Mouse (Mus musculus) E14TG2a.4 (cell line): ENCODE measurements around the gene Rfx1.

Source experiments
- CTCF ChIP-seq: conservative IDR thresholded peaks from 2 replicates; pipeline ENCODE4 v1.5.1; 2014; ENCODE audit warnings: low read length
- NANOG ChIP-seq: IDR thresholded peaks from 2 replicates; pipeline ENCODE4 v1.6.1; 2014; ENCODE audit warnings: borderline replicate concordance, low read length, mixed read lengths

DNA sequence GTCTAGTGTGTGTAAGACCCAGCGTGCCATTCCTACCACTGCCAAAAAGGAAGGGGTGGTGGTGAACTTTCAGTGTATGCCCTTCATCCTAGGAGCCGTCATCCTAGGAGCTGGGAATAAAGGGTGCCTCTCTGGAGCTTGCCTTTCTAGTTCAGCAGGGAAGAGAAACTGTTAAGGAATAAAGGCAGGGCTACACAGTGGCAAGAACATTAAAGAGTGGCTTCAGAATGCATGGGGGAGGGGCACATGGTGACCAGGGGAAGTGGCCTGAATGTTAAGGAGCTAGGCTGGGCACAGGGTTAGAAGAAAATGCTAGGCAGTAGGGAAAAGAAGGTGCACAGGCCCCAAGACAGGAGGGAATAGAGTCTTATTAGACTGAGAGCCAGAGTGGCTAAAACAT lies 3.1 kb downstream of the Rfx1 start:
- TF ChIP-seq CTCF: no peak
- no peak for TF ChIP-seq NANOG
